Mouse (Mus musculus) spleen, adult 12 weeks (tissue): ENCODE measurements around the gene Banp.
A peak's percentile ranks its signal among the peaks of the same experiment; 100 is the strongest.

Experiments
- DNase-seq: peaks from one replicate; pipeline ENCODE4 v3.0.0; 2022; ENCODE audit warnings: low spot score

Gene Banp

GRCm38 (mm10) chr8:121949222-121949800 lies at the start of gene Banp:
Gene Banp (plus strand): TSS chr8:121949750.
- no peak for DNase-seq

GRCm38 (mm10) chr8:121901498-121902236 lies 47.9 kb upstream of the Banp start:
- no peak for DNase-seq

- DNase-seq = no peak
Measured at GRCm38 (mm10) chr8:121903977-121904376, 45.6 kb upstream of the Banp start.

- DNase-seq = no peak
Measured at GRCm38 (mm10) chr8:121904999-121905398, 44.6 kb upstream of the Banp start.

- no peak for DNase-seq
Measured at GRCm38 (mm10) chr8:121905420-121905819, 44.1 kb upstream of the Banp start.

GRCm38 (mm10) chr8:121905864-121906263 lies 43.7 kb upstream of the Banp start:
- no peak for DNase-seq

GRCm38 (mm10) chr8:121906542-121907512 lies 42.7 kb upstream of the Banp start:
- DNase-seq = peak; percentile 36

- peak; percentile 95 for DNase-seq
Measured at GRCm38 (mm10) chr8:121907587-121908248, 41.8 kb upstream of the Banp start, which contains the start of gene Slc7a5. Gene Slc7a5 (minus strand): TSS chr8:121907694.

- no peak for DNase-seq
Measured at GRCm38 (mm10) chr8:121908378-121909147, 41.0 kb upstream of the Banp start.

- DNase-seq = no peak
Measured at GRCm38 (mm10) chr8:121909148-121909541, 40.4 kb upstream of the Banp start.

GRCm38 (mm10) chr8:121909663-121910062 lies 39.9 kb upstream of the Banp start:
- DNase-seq = peak; percentile 63

- DNase-seq = no peak
Measured at GRCm38 (mm10) chr8:121911400-121911799, 38.1 kb upstream of the Banp start.

- no peak for DNase-seq
Measured at GRCm38 (mm10) chr8:121911987-121912386, 37.6 kb upstream of the Banp start.

GRCm38 (mm10) chr8:121912831-121913230 lies 36.7 kb upstream of the Banp start:
- no peak for DNase-seq

GRCm38 (mm10) chr8:121913378-121913777 lies 36.2 kb upstream of the Banp start:
- no peak for DNase-seq

- no peak for DNase-seq
Measured at GRCm38 (mm10) chr8:121919158-121919557, 30.4 kb upstream of the Banp start.

- no peak for DNase-seq
Measured at GRCm38 (mm10) chr8:121919731-121920130, 29.8 kb upstream of the Banp start.

- DNase-seq = no peak
Measured at GRCm38 (mm10) chr8:121921582-121921981, 28.0 kb upstream of the Banp start.

GRCm38 (mm10) chr8:121922101-121922500 lies 27.4 kb upstream of the Banp start:
- DNase-seq = no peak

- no peak for DNase-seq
Measured at GRCm38 (mm10) chr8:121924681-121925080, 24.9 kb upstream of the Banp start.

- DNase-seq = peak; percentile 59
Measured at GRCm38 (mm10) chr8:121925624-121926023, 23.9 kb upstream of the Banp start.
